Mouse (Mus musculus): ENCODE results near the gene Cacna2d2.

GRCm38 (mm10) chr9:107570845-107571244, 171.4 kb downstream of the Cacna2d2 start:
- TF ChIP-seq MYOD1 (IDR thresholded peaks at IDR 0.05; ENCODE audit: control insufficient read depth, insufficient read length, low read depth) (no peak), CTCF (IDR thresholded peaks at IDR 0.05; ENCODE audit: control insufficient read depth, insufficient read depth, insufficient read length) (no peak)
